ENCODE assay signal across 1 mouse cellular context in the genomic region with DNA sequence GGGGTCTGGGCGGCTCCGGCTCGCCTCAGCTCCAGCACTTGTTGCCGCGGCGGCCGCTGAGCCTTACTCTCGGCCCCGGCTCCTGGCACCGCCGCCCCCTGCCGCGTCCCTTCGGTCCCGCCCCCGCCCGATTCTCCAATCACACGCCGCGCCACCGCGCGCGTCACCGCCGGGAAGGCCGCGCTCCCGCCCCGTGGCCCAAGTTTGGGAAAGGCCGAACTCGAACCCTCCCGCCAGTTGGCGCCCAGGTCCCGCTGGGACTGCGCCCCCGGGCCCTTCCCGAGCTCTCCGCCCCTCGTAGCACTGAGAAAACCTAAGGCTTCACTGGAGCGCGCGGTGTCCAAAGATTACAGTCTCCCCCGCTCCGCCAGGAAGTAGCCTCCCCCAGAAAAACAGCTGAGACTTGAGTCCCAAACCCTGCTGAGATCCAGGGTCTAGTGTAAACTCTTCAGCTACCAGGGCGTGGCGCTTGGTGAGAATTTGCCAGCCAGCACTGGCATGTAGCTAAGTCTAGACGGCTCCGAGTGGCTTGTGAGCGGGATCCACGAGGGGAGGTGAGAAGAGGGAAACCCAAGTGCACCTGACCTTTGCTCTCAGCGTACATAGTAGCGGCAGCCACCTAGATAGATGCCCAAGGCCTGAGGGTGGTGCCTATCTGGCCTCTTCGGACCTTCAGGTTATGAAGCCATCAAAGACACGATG.
A peak's percentile ranks its signal among the peaks of the same experiment; 100 is the strongest.
TF ChIP-seq lines count a peak whose summit lies in the region.

No protein-coding gene starts in this region.

TF ChIP-seq in CH12.LX, 34 proteins besides CTCF, POLR2A, EP300 and RAD21 (continued from another document):
- TF ChIP-seq E2F4 (IDR thresholded peaks at IDR 0.05; ENCODE audit: insufficient replicate concordance, low read depth, low read length) (peak; percentile 38; the same call in 1 of the 2 replicates), ETS1 (conservative IDR thresholded peaks at IDR 0.05; ENCODE audit: low read depth, low read length) (peak; percentile 63), ELF1 (IDR thresholded peaks at IDR 0.05; ENCODE audit: low read depth, low read length) (peak; percentile 64), CHD1 (IDR thresholded peaks at IDR 0.05; ENCODE audit: low read depth, low read length) (peak; percentile 20; the same call in 1 of the 2 replicates), SMC3 (IDR thresholded peaks at IDR 0.05; ENCODE audit: low read depth, low read length) (peak; percentile 73), ZKSCAN1 (IDR thresholded peaks at IDR 0.05; ENCODE audit: borderline replicate concordance, low read depth, low read length) (no peak), MAX (IDR thresholded peaks at IDR 0.05; ENCODE audit: low read length) (peak; percentile 94), BHLHE40 (IDR thresholded peaks at IDR 0.05; ENCODE audit: low read depth, low read length) (no peak), IRF4 (IDR thresholded peaks at IDR 0.05; ENCODE audit: low read depth, low read length) (peak; percentile 65), POLR2AphosphoS2 (IDR thresholded peaks at IDR 0.05; ENCODE audit: low read depth, low read length) (peak; percentile 82; the same call in 1 of the 2 replicates), NELFE (IDR thresholded peaks at IDR 0.05; ENCODE audit: low read depth, low read length) (peak; percentile 83), GABPA (IDR thresholded peaks at IDR 0.05; ENCODE audit: insufficient replicate concordance, low read depth, low read length) (no peak), MAFK (IDR thresholded peaks at IDR 0.05; ENCODE audit: insufficient replicate concordance, low read length) (peak; percentile 32; the same call in 1 of the 2 replicates), CHD2 (IDR thresholded peaks at IDR 0.05; ENCODE audit: low read length) (no peak), USF2 (conservative IDR thresholded peaks at IDR 0.05; ENCODE audit: low read depth, low read length) (no peak), USF1 (IDR thresholded peaks at IDR 0.05; ENCODE audit: low read depth, low read length) (no peak), JUND (conservative IDR thresholded peaks at IDR 0.05; ENCODE audit: low read depth, low read length) (no peak), HCFC1 (IDR thresholded peaks at IDR 0.05; ENCODE audit: low read depth, low read length) (peak; percentile 33), ZMIZ1 (IDR thresholded peaks at IDR 0.05; ENCODE audit: low read depth, low read length) (peak; percentile 85; the same call in 1 of the 2 replicates), TBP (conservative IDR thresholded peaks at IDR 0.05; ENCODE audit: low read depth, low read length) (no peak; the same call in none of the 2 replicates), NRF1 (IDR thresholded peaks at IDR 0.05; ENCODE audit: low read depth, low read length) (0 out of 2 replicates have a peak, but pooled peaks have one; percentile 13), RCOR1 (conservative IDR thresholded peaks at IDR 0.05; ENCODE audit: low read depth, low read length) (peak; percentile 71), MXI1 (IDR thresholded peaks at IDR 0.05; ENCODE audit: low read depth, low read length) (peak; percentile 96), TCF12 (IDR thresholded peaks at IDR 0.05; ENCODE audit: low read depth, low read length) (peak; percentile 88)
